Mouse (Mus musculus) cerebellum, adult 18-20 months (tissue): ENCODE data around the gene Fktn.
"Not testable (repeated sequence)": the region's sequence is repeated elsewhere in the genome, so short reads cannot be mapped to it uniquely, and the experiment has no call there.

Source experiments
- DNase-seq, 2 experiments: peaks; one replicate each; pipeline ENCODE4 v3.0.0; 2021

Fktn gene

GRCm38 (mm10) chr4:53773911-53774310 is 60.1 kb downstream of the Fktn start:
- DNase-seq: no peak

GRCm38 (mm10) chr4:53781396-53781795 is 67.6 kb downstream of the Fktn start:
- DNase-seq: no peak

GRCm38 (mm10) chr4:53782216-53783070 is 68.6 kb downstream of the Fktn start:
- DNase-seq: no peak

GRCm38 (mm10) chr4:53785746-53786398 is 72.1 kb downstream of the Fktn start:
- DNase-seq: no peak

GRCm38 (mm10) chr4:53786851-53787250 is 73.1 kb downstream of the Fktn start:
- DNase-seq: no peak

- no peak for DNase-seq
Observed at GRCm38 (mm10) chr4:53789346-53789745, 75.5 kb downstream of the Fktn start.

- DNase-seq: no peak
Observed at GRCm38 (mm10) chr4:53794257-53794966, 80.6 kb downstream of the Fktn start.

GRCm38 (mm10) chr4:53795086-53795485 is 81.3 kb downstream of the Fktn start:
- DNase-seq: no peak

GRCm38 (mm10) chr4:53795706-53796105 is 81.9 kb downstream of the Fktn start:
- DNase-seq: no peak

GRCm38 (mm10) chr4:53796865-53797772 is 83.3 kb downstream of the Fktn start:
- no peak for DNase-seq

GRCm38 (mm10) chr4:53798896-53799676 is 85.3 kb downstream of the Fktn start:
- no peak for DNase-seq

GRCm38 (mm10) chr4:53799753-53800152 is 86.0 kb downstream of the Fktn start:
- no peak for DNase-seq

- not testable (repeated sequence) for DNase-seq
Observed at GRCm38 (mm10) chr4:53803674-53804073, 89.9 kb downstream of the Fktn start.

- DNase-seq: not testable (repeated sequence)
Observed at GRCm38 (mm10) chr4:53806428-53806827, 92.6 kb downstream of the Fktn start.

GRCm38 (mm10) chr4:53818320-53818719 is 104.5 kb downstream of the Fktn start:
- DNase-seq: no peak

- DNase-seq: no peak
Observed at GRCm38 (mm10) chr4:53823697-53824096, 109.9 kb downstream of the Fktn start.

GRCm38 (mm10) chr4:53824831-53825230 is 111.0 kb downstream of the Fktn start:
- no peak for DNase-seq

GRCm38 (mm10) chr4:53825821-53826605 is 112.2 kb downstream of the Fktn start, which contains the start of gene Tmem38b:
Gene Tmem38b (plus strand): TSS chr4:53826045.
- DNase-seq: peak; percentile 73 to 86

- DNase-seq: no peak
Observed at GRCm38 (mm10) chr4:53826641-53827248, 112.9 kb downstream of the Fktn start.
